Mouse (Mus musculus): Measurements from ENCODE around the gene Glrp1.
A peak's percentile ranks its signal among the peaks of the same experiment; 100 is the strongest.

Glrp1 gene

DNA sequence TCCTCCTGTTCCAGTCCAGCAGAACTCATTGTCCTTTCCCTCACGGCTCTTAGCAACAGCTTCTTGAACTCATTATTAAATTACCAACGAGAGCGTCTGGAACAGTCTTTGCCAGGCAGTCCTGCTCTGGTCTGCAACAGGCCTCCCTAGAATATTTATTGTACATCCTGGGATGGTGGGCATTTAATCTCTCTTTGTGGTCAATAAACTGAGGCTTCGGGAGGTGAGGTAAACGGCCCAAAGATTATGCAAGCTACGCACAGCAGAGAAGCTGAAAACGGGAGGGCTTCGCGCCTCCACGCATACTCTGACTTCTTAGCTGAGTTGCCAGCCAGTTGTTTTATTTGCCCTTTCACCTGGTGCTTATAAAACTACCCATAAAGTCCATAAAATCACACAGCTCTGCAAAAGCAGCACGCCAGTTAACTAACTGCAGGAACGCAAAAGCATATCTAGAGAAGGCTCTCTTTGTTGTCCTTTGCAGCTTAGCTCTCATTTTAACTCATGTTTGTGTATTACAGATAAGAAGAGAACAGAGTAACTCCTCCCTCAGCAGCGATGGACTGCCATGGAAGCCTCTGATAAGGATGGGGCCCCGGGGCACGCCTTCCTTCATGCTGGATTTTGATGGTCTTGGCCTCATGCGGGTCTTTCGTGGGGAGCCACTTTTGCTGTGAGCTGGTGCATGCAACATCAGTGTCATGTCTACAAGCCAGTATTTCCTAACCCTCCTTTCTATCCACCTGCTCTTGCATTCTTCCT, 18.1 kb downstream of the Glrp1 start:
- DNase-seq, result no peak

DNA sequence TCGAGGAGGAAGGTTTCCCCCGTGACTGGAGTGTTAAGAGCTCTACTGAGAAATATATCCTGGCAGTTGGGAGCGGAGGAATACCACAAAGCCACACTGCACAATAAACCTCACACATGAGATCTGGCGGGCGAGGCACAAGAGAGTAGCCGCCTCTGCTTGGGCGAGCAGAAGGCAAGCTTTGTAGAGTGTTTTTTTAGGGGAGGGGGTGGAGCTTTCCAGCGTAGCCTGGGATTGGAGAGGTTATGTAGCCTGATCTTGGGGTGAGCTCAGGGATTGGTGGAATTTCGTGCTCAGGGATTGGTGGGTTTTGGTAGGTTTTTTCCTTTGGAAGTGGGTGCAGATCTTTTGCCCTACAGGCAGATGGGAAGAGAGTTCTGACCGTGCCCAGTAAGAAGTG, 19.7 kb downstream of the Glrp1 start:
- DNase-seq, result no peak

DNA sequence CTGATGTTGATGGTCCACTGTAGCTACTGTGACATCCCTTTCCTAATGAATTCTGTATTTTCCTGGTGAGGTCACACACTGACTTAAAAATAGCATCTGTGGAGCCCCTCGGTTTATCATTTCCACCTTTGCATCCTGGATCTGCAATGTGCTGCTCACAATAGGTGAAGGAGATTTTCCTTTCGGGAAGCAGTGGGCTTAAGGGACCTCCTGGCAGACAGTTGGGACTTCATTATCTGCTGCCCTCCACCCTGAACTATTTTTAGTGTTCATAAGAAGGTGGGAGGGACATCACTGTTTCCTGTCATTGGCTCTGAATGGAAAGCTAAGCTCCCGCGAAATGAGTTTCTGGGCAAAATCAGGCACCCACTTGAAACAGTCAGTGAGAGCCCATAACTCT, 20.9 kb downstream of the Glrp1 start:
- no peak for DNase-seq

DNA sequence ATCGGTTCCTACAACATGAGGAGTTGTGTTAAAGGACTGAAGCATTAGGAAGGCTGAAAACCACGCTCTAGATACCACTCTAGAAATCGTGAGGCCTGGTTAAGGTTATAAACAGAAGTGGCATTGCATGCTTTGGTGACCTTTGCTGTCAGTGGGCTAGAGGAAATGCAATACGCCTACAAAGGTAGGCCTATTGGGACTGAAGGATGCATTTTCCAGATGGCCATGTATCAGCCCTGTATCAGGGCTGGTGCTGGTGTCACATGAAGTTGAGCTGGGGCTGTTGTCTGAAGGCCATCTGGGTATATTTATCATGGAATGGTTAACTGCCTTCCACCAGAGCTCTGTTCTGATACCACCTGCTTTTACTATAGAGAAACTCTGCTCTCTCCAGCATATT, 23.5 kb downstream of the Glrp1 start:
- DNase-seq, result no peak

DNA sequence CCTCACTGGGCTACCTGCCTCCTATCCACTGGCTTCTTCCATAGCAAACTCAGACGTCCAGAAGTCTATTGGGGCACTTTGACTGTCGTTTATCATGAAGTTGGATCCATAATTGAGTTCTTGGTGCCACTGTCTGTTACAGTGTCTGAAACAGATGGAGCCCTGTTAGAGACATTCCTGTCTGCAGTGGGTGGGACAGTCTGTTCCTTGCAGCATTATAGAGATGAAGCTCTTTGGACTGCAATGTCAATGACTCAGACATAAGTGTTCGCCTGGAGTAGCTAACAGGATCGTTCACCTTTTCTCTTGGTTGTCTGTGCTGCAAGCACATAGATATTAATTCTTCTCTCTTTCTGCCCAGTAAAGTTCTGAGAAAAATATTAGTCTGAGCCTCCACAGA, 25.8 kb downstream of the Glrp1 start:
- DNase-seq, result no peak

DNA sequence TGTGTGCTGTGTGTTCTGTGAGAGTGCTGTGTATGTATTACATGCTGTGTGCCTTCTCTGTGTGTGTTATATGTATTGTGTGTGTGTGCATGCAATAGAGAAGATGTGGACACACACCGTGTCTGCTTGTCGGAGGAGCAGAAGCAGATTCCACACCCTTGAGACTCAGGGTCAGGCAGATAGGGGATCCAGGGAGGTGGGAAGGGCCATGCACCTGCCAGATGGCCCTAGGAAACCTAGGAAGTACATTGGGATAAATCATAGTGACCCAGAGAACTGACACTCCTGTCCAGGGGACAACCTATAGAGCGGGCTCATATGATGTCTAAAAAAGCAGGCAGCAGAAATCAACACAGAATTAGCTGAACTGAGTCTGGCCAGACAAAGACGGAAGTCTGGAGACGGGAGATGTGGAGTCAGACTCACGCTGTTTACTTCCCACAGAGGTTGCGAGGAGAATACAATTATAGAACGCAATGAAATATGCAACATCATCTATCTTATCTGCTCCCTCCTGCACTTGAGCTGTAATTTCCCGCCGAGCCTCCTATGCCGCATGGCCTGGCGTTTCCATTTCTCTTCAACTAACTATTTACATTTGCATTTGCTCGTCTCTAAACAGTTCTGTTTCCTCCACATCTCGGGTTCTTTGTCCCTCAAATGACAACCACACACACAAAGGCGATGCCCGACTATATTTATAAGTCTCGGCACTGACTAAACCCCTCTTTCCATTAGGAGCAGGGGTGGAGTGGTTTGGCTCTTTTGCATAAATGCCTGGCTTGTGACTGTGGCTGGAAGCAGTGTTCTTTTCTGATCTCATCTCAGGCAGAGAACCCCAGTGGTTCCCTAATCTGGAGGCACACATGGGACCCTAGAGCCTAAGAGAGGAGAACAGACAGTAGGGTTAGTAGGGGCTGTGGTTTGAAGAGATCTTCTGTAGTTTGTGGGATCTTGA, 27.4 kb downstream of the Glrp1 start:
- no peak for DNase-seq

DNA sequence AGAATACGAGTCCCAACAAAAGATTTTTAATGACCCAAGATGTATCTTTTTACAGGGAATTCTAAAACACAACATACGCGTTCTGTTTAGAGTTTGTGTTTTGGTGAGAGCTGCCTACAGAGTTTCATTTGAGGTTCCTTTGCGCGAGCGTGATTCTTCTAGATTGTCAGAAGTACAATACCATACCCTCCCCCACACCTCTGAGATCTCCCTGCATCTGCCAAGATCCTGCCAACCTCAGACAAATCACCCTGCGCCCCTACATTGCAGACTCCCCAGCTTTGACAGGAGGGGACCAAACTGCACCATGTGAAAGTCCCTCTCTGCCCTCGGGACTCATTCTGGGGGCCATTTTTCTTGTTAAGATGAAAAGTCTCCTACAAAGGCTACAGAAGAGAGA, 29.3 kb downstream of the Glrp1 start:
- peak; percentile 22 for DNase-seq

DNA sequence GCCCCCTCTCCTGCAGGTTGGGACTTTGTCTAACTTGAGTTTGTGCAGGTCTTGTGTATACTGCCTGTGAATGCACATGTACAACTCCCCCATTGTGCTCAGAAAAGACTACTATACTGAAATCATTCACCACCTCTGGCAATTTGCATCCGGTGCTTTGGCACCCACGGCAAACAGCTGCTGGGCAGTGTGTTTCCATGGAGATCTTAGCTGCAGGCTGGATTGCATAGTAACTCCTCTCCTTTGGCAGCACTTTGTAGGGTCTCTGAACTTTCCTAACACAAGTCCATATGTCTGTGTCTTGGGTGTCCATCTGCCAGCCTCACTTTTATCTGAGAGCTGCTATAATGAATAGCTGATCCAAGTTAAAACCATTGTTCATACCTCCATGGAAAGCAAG, 31.7 kb downstream of the Glrp1 start:
- DNase-seq, result no peak

DNA sequence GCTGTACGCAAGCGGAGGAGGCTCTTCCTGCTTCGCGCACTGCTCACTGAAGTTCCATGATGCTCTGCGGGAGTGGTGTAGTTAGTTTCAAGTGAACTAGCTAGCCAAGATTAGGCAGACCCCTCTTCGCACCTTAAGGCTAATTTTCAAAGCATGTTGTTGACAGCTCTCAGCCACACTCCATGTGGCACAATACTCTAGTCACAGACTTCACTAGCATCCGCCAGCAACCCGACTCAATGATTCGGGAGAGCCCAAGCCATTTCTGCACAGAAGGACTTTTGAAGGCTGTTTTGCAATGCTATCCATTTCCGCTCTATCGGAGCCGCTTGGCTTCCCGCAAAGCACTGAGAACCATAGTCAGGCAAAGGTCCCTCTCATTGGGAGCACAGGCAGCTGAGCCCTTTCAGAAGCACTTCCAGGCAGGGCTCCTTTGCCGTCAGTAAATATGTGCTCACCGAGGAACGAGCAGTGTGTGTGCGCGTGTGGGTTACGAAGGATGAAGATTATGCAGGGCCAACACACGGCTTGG, 33.2 kb downstream of the Glrp1 start:
- no peak for DNase-seq

DNA sequence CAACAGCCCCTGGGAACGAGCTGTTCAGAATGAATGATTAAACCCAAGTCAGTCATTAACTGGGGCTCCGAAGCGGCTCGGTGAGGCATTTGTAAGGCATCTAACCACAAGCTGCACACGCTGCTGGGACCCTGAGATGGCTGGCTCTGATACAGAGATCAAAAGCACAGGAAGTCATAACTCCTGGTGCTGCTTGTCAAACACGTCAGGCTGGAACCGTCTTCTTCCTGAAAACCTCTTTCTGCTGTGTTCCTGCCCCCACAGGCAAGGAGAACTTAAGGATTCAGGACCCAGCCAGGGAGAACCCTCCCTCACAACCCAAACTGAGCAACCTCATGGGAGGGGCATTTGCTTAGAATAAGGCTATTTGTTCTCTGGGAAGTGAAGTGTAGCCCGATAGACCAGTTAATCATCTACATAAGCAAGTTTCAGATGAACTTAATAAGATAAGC, 34.3 kb downstream of the Glrp1 start:
- peak; percentile 70 for DNase-seq

DNA sequence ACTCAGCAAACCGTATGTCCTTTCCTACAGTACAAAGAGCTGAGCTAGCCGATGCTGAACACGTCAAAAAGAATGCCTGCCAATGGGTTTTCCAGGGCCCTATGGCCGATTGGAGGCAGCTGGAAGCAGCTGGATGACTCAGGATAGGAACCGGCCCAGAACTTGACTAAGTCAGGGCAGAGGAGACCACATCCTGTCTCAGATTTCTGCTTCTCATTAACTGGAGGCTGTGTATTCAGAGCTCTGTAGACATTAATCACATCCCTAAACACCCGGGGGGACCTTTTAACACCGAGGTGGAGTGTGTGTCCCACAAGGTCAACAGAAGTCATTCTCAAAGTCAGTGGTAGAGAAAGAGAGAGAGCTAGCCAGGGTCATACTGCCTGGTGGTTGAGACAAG, 35.3 kb downstream of the Glrp1 start:
- DNase-seq, result peak; percentile 28

DNA sequence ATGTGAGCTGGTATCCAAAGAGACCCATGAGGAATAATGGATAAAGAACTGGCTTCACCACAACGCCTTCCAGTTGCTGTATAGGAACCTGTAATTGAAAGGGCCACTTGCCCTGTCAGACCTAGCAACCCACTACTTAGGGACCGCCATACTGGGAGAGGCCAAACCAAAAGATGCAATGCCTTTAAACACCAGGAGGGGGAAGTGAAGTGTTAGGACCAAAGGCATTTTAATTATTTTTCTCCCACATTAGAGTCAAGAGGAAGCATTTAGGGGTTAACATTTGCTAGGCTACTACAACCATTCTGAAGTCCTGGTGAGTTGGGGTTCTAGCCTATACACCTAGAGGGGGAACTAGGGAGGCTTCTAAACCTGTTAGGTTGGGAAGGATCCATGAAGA, 36.0 kb downstream of the Glrp1 start:
- no peak for DNase-seq

DNA sequence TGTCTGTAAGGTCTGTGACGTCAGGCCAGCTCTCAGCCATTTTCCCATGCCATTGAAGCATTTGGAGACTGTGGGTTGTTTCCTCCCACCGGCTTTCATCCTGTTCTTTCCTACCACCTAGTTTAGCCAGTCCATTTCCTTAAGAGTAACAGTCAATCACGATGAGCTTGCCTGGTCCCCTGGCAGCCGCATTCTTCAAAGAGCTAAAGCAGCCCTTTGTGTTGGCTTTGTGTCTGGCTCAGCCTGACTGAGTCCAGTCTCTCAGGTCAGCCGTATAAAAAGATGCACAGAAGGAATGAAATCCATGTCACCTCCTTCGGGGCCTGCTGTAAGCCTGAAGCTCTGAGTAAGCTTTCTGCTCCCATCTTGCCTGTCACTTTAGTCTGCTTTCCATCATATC, 37.6 kb downstream of the Glrp1 start:
- no peak for DNase-seq

DNA sequence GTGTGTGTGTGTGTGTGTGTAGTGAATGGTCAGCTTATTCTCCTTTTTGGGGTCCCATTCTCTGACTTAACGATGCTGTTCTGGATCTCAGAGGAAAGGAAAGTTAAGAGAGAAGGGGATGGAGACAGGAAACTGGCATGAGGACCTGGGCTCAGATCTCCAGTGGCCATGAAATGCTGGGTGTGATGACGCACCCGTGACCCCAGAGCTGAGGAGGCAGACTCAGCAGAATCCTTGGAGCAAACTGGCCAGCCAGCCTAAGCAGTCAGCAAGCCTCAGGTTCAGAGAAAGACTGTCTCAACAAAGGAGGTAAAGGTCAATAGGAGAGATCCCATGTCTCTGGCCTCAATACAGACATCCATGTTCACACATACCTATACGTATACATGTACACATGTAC, 40.1 kb downstream of the Glrp1 start:
- no peak for DNase-seq

DNA sequence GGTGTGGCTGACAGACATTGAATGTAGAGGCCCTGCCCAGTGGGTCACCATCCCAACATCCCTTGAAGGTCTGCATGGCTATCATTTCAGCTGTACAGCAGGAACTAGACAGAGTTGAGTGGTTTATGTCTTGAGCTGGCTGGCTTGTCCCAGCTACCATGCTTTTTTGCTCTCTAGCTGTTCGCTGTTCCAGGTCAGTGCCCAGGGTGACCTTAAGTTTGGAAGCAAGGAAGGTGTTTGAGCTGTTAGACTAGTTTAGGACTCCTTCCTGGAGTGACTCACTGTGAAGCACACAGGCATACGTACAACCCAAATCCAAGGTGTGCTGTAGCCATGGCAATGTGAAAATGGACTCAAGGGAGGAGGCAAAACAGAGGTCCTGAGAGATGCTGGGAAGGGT, 41.5 kb downstream of the Glrp1 start:
- no peak for DNase-seq

DNA sequence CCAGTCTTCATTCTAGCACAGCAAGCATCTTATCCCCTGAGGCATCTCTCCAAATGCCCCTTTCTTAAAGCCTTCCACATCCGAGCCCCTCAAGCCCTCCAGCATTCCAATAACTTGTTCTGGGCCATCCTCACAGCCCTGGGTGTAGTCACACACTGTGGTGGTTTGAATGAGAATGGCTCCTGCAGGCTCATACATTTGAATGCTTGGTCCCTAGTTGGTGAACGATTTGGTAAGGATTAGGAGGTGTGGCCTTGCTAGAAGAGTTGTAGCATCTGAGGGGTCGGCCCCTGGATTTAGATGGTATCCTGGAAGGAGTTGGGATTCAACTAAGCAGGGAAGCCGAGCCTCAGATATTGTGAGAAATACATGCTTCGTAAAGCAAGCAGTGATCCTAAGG, 42.0 kb downstream of the Glrp1 start:
- DNase-seq, result no peak

DNA sequence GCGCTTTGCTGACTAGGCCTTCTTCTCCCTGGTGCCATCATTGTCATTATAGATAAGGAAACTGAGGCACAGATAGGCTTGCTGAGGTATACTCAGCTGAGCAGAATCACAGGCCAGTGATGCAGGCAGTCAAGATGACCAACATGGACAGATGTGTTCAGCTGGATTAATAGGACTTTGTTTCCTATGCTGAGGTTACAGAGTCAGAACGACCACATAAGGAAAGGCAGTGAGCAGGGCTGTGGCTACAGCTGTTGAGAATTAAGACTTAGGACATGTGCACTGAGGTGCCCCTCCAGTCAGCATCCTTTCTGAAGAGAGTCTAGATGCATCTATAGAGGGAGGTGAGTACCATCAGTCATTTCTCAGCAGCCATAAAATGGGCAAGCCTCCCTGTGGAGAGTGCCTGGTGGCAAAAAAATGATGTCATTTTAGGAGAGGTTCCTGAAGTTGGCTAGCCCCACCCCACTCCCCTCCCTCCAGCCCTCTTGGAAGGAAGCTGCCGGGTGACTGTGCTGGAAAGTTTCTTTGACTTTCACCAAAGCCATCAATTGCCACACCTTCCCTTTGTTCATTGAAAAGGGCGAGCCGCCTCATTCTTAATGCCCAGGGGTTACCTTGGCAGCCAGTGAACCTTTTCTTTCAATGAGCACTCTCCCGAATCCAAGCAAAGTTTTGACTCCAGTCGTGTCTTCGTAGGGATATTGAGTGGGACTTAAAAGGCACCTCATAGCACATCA, 43.4 kb downstream of the Glrp1 start:
- DNase-seq, result no peak

DNA sequence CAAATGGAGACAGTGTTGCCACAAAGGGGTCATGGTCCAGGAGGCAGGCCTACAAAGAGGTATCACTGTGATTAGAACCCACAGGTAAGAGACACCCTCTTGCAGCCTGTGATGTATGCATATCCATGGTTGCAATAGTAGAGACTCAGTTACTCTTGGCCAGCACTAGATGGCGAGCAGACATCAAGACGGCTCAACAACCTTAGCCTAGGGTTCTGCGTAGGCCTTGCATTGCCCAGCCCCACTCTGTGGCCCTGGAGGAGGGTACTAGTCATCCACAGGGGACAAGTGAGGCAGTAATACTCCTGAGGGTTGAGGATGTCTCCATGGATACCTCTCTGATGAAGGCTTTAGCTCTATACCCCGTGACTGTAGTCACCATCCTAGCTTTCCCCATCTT, 44.1 kb downstream of the Glrp1 start:
- peak; percentile 41 for DNase-seq

DNA sequence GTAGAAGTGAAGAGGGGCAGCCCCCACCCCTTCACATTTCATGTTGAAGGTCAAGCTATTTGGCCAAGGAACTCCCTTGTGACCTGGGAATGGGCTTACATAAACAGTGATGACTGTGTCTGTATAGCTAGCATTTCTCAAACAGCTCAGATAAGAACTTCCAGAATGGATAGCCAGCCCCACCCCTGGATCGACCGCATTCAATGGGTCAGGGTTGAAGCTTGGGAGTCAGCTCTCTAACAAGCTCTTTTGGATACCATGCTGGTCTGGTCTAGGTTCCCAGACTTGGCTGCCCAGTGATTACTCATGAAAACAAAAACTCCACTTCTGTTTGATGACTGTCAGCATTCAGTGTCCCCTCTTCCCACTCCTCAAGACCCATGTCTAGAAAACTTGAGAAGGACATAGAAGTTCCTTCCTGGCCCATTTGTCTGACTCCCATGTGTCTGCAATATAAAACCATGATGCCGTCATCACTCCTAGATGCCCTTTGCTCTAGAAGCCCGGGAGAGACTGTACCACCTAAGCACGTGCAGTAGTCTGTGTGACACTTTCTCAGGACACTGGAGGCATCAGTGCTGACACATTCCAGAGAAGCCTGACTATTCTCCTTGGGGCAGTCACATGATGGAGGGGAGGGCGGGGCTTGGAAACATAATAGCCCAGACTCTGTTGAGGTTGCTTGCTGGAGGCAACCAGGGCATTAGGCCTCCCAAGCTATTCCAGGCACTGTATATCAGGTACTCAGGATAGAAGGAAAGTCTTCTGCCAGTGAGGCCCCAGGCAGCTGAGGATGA, 45.6 kb downstream of the Glrp1 start:
- no peak for DNase-seq

DNA sequence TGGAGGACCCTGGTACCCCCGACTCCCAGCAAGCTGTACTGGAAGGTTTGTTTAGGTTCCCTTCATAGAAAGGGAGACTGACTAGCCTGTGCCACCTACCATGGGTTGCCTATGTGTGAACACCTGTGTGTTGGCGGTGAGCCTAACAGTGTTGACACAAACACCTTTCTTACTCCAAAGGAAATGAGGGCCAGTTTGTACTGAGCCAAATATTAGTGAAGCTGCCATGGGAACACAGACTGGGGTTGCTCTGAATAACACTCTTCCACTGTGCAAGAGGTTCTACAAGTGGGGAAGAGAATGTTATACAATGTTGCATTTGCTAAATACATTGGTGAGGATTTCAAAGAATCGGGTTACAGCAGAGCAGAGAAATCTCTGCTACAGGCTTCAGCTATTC, 46.6 kb downstream of the Glrp1 start:
- DNase-seq, result no peak

DNA sequence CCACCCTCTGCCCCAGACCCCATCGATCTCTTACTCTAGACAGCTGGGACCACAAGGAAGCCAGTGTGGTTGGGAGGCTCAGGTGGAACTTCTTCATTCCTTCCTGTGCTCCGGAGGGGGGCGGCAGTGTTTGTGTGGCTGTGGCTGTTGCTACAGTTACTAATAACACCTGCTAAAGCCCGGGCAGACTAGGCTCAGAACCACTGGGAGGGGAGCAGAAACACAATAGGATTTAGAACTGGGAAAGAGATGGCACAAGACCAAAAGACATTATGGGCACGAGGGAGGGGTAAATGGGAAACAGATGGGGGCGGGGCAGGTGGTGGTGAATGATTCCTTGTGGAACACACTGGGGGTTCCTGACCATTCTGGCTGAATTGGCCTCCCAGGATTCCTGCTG, 47.4 kb downstream of the Glrp1 start:
- DNase-seq, result peak; percentile 47

DNA sequence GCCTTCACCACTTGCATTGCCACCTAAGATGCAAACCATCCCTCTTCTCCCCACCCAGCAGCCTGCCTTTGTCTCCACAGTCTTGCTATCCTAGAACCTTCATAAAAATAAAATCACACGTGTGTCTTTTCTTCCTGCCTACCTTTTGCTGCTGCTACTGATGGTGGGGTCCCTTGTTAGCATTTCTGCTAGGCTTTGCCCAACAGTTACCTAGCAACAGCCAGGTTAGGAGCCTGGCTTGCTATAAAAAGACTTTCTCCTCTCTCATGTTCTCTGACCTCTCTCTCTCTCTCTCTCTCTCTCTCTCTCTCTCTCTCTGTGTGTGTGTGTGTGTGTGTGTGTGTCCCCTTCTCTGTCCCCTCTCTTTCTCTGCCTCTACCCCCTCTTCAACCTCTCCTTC, 48.8 kb downstream of the Glrp1 start:
- DNase-seq, result no peak

All from thymus, postnatal 14 days (tissue).